Comparison of ENCODE assay signal across 24 mouse cellular contexts in the genomic region with DNA sequence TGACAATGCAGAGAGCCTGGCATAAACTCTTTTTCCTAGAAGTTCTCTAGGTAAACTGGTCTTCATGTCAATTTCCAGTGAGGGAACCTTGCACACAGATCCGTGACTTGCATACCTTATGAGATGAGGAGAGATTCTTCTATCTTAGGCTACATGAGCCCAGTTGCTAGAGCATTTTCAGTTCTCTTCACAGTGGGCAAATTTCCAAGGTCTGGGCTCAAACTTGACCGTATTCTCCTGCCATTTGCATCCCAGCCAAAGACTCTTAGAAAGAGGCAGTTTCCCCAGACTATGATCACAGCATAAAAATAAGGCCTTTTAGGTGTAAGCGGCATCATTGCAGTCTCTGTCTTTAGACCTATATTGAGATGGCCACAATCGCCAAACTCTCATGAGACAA.
A peak's percentile ranks its signal among the peaks of the same experiment; 100 is the strongest.
DNase-seq lines count a peak whose midpoint lies in the region; ATAC-seq and TF ChIP-seq lines count a peak whose summit lies in the region.
"Had no signal": no experiment of that assay in that cellular context is flagged by ENCODE, and none has a peak within 500 bp of the region (broad histone marks: within the 10 kb centered on the region; RNA-seq: fewer than 3 reads in every experiment).

No protein-coding gene starts in this region.

- no peaks in the 10 kb centered on the region for H3K36me3 ChIP-seq in midbrain, postnatal 0 days (ENCODE audit: insufficient read depth, low read length)
- no peaks in the 10 kb centered on the region for H3K36me3 ChIP-seq in midbrain, embryonic 15.5 days (replicated peaks)
- H3K36me3 ChIP-seq: forebrain, embryonic 10.5 days; heart, embryonic 12.5 days; heart, embryonic 15.5 days; hindbrain, embryonic 10.5 days had no signal

- H3K4me2 ChIP-seq in midbrain, postnatal 0 days (ENCODE audit: low read depth, low read length, poor library complexity, severe bottlenecking), result no peak overlapping the region
- H3K4me2 ChIP-seq in midbrain, embryonic 15.5 days, result no peak overlapping the region
- H3K4me2 ChIP-seq: forebrain, embryonic 13.5 days; heart, embryonic 12.5 days; heart, embryonic 15.5 days; hindbrain, embryonic 14.5 days had no signal

- no peak overlapping the region for H3K27ac ChIP-seq in midbrain, postnatal 0 days (ENCODE audit: low read depth, low read length)
- H3K27ac ChIP-seq in midbrain, embryonic 15.5 days, result no peak overlapping the region
- H3K27ac ChIP-seq: forebrain, embryonic 10.5 days; forebrain, embryonic 13.5 days; heart, embryonic 15.5 days; hindbrain, embryonic 10.5 days; hindbrain, embryonic 14.5 days had no signal

- ATAC-seq in cerebellum, adult (ENCODE audit: insufficient number of reproducible peaks, low FRiP score, low TSS enrichment), result no peak
- no peak for ATAC-seq in midbrain, postnatal 0 days (ENCODE audit: low FRiP score)
- no peak for ATAC-seq in midbrain, embryonic 15.5 days (replicated peaks)
- ATAC-seq: activated CD4-positive, CD25-positive, alpha-beta regulatory T cell, adult 4 months; forebrain, embryonic 13.5 days; forebrain, postnatal 0 days; intestine, postnatal 0 days had no signal

- peak; percentile 7 for DNase-seq in adrenal gland, adult 2 months
- DNase-seq in adrenal gland, postnatal 14 days, result no peak
- peak; percentile 36 to 48 for DNase-seq in cerebellum, postnatal 10 days
- peak; percentile 50 for DNase-seq in midbrain, postnatal 0 days (ENCODE audit: low spot score)
- peak; percentile 4 for DNase-seq in brain, embryonic 14.5 days (ENCODE audit: low read depth)
- no peak for DNase-seq in lung, postnatal 4 days
- DNase-seq: cerebellum, adult 18-20 months; cerebellum, adult 9-11 months; forebrain, postnatal 0 days; gastrocnemius, postnatal 25 days; heart, adult 18-20 months; heart, postnatal 10 days; heart, postnatal 36 days; kidney, adult 2 months had no signal

- no peak overlapping the region for H3K9ac ChIP-seq in midbrain, postnatal 0 days (replicated peaks; ENCODE audit: low read length, poor library complexity, severe bottlenecking)
- no peak overlapping the region for H3K9ac ChIP-seq in midbrain, embryonic 15.5 days
- H3K9ac ChIP-seq: forebrain, embryonic 13.5 days; forebrain, postnatal 0 days; heart, embryonic 12.5 days; heart, embryonic 15.5 days; hindbrain, embryonic 14.5 days had no signal

- no peaks in the 10 kb centered on the region for H3K4me1 ChIP-seq in midbrain, postnatal 0 days (ENCODE audit: insufficient read depth, low read length)
- no peaks in the 10 kb centered on the region for H3K4me1 ChIP-seq in midbrain, embryonic 15.5 days
- H3K4me1 ChIP-seq: heart, embryonic 12.5 days; heart, embryonic 15.5 days; hindbrain, embryonic 10.5 days had no signal

- no peaks in the 10 kb centered on the region for H3K27me3 ChIP-seq in midbrain, postnatal 0 days (ENCODE audit: insufficient read depth, low read length)
- H3K27me3 ChIP-seq in midbrain, embryonic 15.5 days (replicated peaks), result no peaks in the 10 kb centered on the region
- H3K27me3 ChIP-seq: forebrain, embryonic 13.5 days; heart, embryonic 12.5 days; heart, embryonic 15.5 days had no signal

- no peak for TF ChIP-seq POLR2A in brain, embryonic 14.5 days (IDR thresholded peaks at IDR 0.05; ENCODE audit: borderline replicate concordance, extremely low read depth, insufficient read depth, insufficient read length, poor library complexity, severe bottlenecking)

- WGBS in midbrain, postnatal 0 days, result 90% methylated on average over 4 of the region's 4 CpGs
- WGBS in midbrain, embryonic 15.5 days, result 88% methylated on average over 4 of the region's 4 CpGs

- H3K4me3 ChIP-seq in midbrain, postnatal 0 days (ENCODE audit: low read depth, low read length), result no peak overlapping the region
- no peak overlapping the region for H3K4me3 ChIP-seq in midbrain, embryonic 15.5 days
- H3K4me3 ChIP-seq: forebrain, embryonic 10.5 days; forebrain, embryonic 13.5 days; heart, embryonic 12.5 days; heart, embryonic 15.5 days; hindbrain, embryonic 10.5 days had no signal

- TF ChIP-seq CTCF in midbrain, postnatal 0 days (IDR thresholded peaks at IDR 0.05), result no peak
- TF ChIP-seq CTCF in brain, embryonic 14.5 days (IDR thresholded peaks at IDR 0.05; ENCODE audit: borderline replicate concordance, extremely low read depth, insufficient read depth, insufficient read length), result no peak

- no peaks in the 10 kb centered on the region for H3K9me3 ChIP-seq in midbrain, postnatal 0 days (ENCODE audit: low read length)
- H3K9me3 ChIP-seq in midbrain, embryonic 15.5 days, result no peaks in the 10 kb centered on the region
- H3K9me3 ChIP-seq: forebrain, embryonic 10.5 days; forebrain, embryonic 13.5 days; heart, embryonic 12.5 days; heart, embryonic 15.5 days; hindbrain, embryonic 10.5 days had no signal

Comparison
In these comparisons a context has a peak if more than half of its experiments do, and no peak if none do; other contexts are left out.
1. DNase-seq: peak in adrenal gland, adult 2 months (single experiment), cerebellum, postnatal 10 days (2 of 2), midbrain, postnatal 0 days (single experiment) and brain, embryonic 14.5 days (single experiment); none in adrenal gland, postnatal 14 days (single experiment) and lung, postnatal 4 days (0 of 2).